Mouse (Mus musculus) frontal cortex, adult (tissue): ENCODE measurements around the gene Mfap5.
"Not testable (repeated sequence)": the region's sequence is repeated elsewhere in the genome, so short reads cannot be mapped to it uniquely, and the experiment has no call there.

ENCODE experiments used
- ATAC-seq: cut with Nextera tagmentation; 2 replicates; pipeline ENCODE4 v1.9.2; 2017; ENCODE audit warnings: mild to moderate bottlenecking, moderate library complexity, mixed read lengths; ENCODE audit not compliant: low TSS enrichment

Gene Mfap5

DNA sequence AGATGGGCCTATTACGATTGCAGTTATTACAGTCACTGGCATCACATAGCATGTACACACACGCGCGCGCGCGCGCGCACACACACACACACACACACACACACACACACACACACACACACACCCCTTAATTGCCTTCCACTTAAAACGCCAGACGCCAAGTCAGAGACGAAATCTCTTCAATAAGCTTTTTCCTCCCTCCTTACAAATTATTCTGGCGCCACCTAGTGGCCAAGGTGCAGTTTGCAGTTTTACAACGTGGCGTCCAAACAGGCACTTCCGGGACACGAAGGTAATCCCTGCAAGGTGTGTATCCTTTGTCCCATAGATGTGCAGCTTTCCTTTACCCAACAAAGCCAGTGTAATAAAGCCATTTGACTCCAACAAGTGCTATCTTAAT, 54.8 kb downstream of the Mfap5 start:
- ATAC-seq = peak; percentile 62

DNA sequence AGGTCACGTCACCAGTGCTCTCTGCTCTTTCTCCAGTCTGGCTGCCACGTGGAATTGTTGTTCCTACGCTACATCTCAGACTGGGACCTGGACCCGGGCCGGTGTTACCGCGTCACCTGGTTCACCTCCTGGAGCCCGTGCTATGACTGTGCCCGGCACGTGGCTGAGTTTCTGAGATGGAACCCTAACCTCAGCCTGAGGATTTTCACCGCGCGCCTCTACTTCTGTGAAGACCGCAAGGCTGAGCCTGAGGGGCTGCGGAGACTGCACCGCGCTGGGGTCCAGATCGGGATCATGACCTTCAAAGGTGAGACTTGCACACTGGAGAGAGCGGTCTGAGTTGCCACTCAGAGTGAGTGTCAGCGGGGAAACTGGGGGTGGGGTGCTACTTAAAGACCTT, 55.4 kb downstream of the Mfap5 start:
- no peak for ATAC-seq

DNA sequence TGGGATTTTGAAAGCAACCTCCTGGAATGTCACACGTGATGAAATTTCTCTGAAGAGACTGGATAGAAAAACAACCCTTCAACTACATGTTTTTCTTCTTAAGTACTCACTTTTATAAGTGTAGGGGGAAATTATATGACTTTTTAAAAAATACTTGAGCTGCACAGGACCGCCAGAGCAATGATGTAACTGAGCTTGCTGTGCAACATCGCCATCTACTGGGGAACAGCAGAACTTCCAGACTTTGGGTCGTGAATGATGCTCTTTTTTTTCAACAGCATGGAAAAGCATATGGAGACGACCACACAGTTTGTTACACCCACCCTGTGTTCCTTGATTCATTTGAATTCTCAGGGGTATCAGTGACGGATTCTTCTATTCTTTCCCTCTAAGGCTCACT, 56.8 kb downstream of the Mfap5 start:
- ATAC-seq = peak; percentile 91

DNA sequence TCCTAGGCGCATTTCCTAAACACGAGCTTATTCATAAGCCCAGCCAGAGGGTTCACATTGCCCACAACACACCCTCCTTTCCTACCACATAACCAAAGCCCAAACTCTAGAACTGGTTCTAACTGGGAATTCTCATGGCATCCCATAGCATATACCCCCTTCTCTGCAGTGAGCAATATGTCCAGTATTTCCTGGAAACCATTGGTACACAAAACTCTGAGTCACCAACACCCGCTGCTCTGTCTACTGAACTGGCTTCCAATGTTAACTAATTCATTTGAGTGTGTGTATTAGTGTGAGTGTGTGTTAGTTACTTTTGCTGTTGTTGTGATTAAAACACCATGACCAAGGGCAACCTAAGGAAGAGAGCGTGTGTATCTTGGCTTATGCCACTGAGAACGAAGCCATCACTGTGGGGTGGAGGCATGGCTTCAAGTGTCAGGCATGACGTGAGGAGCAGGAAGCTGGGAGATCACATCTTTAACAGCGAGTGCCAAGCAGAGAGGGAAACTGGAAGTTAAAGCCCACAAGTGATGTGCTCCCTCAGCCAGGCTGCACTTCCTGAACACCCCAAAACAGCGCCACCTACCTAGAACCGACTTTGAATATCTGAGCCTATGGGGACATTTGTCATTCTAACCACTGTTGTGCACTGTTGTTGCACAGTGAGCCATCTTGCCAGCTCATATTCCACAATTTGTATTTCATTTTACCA, 59.6 kb downstream of the Mfap5 start:
- no peak for ATAC-seq

DNA sequence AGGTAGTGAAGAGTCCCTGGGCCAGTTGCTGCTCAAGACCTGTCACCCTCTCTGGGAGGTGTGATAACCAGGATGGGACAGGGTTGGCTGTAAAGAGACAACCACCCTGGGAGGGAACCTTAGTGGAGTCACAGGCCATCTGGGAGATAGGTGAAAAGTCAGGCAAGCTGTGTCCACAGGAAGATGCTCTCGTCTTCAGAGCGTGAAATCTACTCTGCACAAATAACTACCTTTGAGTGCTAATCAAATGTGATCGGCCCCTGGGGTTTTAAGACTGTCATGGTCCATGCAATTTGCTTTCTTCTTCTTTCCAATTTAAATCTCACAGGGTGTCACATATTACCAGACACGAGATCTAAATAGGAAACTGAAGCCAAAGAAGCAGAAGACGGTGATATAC, 63.5 kb downstream of the Mfap5 start:
- ATAC-seq = no peak

DNA sequence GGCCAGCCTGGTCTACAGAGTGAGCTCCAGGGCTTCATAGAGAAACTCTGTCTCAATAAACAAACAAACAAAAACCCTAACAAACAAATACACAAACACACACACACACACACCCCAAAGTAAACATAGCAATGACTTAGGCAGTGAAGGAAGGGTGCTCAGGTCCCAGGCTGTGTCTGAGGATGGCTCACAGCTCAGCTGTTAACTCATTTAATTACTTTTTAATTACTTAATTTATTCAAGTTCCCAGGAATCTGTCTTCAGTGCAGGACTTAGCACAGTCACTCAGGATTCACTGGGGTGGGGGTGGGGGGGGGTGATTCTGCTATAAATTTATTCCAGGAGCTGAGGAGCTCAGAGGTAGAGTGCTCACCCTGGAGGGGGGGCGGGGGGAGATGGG, 64.1 kb downstream of the Mfap5 start:
- no peak for ATAC-seq

DNA sequence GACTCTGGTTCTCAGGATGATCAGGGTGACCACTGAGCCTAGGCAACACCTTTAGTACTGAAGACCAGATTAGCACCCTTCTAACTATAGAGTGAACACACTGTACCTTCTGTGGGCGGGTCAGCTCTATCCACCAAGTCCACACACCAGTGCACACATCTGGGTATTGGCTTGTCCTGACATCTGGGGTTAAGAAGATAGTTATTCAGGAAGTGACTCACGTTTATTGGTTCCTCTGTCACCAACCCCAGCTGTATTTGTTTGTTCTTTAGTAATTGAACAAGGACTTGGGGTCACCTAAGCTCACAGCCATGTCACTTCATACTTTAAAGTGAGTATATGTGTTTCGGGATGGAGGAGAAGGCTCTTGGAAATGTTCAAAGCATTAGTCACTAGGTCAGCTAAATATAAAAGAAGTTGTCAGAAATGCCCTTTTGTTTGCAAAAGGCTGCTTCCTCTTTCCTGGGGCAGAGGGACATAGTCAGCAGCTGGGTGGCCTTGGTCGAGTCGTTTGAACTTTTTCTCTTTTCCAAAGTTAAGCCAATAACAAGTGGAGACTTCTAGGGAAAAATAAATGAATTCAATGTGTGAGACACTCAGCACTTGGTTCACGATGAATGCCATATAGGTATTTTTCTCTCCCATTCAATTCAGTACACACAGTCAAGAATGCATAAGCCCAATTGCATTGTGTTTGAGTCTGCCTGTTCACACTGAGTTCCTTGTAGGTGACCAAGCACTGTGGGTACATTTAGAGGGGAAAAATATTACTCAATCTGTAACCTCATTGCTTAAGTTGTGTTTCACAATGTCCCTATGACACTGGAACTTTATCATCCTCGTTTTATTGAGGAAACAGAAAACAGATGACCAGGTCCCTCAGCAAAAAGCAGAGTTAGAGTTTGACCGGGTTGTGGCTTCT, 65.3 kb downstream of the Mfap5 start:
- no peak for ATAC-seq

DNA sequence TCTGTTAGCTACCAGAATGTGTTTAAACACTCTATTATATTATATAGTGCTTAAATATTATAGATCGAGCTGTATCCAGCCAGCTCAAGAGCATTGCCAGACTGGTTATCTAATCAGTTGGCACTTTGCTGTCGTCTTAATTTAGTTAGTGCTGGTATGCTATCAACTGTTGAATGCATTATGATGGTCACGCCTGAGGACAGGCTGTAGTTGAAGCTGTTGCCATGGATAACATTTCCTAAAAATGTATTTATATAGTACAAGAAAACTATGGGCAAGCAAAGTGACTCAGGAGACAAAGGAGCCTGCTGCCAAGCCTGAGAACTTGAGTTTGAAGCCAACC, 65.9 kb downstream of the Mfap5 start:
- peak; percentile 20; the same call in 1 of the 2 replicates for ATAC-seq

DNA sequence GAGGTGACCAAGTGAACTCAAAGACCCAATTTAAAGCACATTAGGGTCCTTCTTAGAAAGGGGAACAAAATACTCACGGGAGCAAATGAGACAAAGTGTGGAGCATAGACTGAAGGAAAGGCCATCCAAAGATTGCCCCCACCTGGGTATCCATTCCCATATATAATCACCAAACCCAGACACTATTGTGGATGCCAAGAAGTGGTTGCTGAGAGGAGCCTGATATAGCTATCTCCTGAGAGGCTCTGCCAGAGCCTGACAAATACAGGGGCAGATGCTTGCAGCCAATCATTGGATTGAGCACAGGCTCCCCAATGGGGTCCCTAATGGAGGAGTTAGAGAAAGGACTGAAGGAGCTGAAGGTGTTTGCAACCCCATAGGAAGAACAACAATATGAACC, 69.4 kb downstream of the Mfap5 start:
- ATAC-seq = not testable (repeated sequence)

DNA sequence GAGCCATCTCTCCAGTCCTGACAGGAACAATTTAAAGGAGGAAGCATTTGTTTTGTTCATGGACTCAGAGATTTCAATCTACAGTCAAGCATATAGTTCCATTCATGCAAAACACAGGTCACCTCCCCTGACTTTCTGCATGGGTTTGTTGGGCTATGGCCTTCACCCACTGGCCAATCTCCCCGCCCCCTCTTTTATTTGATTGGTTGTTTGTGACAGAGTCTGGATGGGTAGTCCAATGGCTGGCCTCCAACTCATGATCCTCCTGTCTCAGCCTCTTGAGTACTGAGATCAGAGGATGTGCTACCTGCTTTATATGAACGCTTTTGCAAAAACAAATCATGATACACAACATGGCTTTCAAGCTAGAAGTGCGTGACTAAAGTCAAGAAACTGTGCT, 71.4 kb downstream of the Mfap5 start:
- no peak for ATAC-seq
